Mouse (Mus musculus): ENCODE measurements around the gene Hist1h1d. TPM values are rescaled to one million over a fixed set of nuclear protein-coding genes. Genes with fewer than 3 reads are reported as not detected.
A peak's percentile ranks its signal among the peaks of the same experiment; 100 is the strongest.
"Not testable (repeated sequence)": the region's sequence is repeated elsewhere in the genome, so short reads cannot be mapped to it uniquely, and the experiment has no call there.

Gene Hist1h1d
- total and polyA plus RNA-seq, 2 experiments from 2014 or later: 0.18 to 53.4 TPM

DNA sequence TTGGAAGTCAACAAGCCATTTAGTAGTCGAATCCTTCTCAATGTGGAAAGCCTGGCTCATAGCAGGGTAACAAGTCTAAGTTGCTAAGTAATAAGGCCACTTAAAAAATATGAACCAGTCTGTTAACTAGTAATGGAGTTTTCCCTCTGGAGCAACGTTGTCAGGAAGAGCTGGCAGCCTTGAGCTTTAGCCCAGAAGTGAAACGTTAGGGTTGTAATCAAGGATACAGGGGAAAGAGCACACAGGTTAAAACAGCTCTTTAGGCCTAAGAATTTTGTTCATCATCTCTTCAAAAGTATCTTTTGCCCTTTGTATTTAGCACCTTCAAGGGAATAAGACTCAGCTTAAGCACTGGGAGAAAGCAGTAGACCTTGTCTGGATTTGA lies 2.3 kb upstream of the Hist1h1d start:
- peak overlapping the region; percentile 43; the same call in 1 of the 2 replicates for H3K9ac ChIP-seq (replicated peaks; ENCODE audit: low read length)
- 11% methylated on average over 3 of the region's 3 CpGs for WGBS
- H3K27me3 ChIP-seq (ENCODE audit: insufficient read depth, low read length): no peaks in the 10 kb centered on the region
- peaks cover 7% of the 10 kb centered on the region for H3K4me1 ChIP-seq (ENCODE audit: insufficient read depth, low read length)
- peak overlapping the region; percentile 73 for H3K27ac ChIP-seq
- peak overlapping the region; percentile 36 for H3K4me3 ChIP-seq (ENCODE audit: low read length)
- H3K9me3 ChIP-seq (ENCODE audit: low read length): no peaks in the 10 kb centered on the region
- H3K4me2 ChIP-seq (ENCODE audit: low read depth, low read length): peak overlapping the region; percentile 58
- ATAC-seq (no peak), DNase-seq (ENCODE audit: low spot score) (no peak)
- no peak for TF ChIP-seq CTCF (IDR thresholded peaks at IDR 0.05; ENCODE audit: low read depth)
- H3K36me3 ChIP-seq (ENCODE audit: insufficient read depth, low read length): no peaks in the 10 kb centered on the region

DNA sequence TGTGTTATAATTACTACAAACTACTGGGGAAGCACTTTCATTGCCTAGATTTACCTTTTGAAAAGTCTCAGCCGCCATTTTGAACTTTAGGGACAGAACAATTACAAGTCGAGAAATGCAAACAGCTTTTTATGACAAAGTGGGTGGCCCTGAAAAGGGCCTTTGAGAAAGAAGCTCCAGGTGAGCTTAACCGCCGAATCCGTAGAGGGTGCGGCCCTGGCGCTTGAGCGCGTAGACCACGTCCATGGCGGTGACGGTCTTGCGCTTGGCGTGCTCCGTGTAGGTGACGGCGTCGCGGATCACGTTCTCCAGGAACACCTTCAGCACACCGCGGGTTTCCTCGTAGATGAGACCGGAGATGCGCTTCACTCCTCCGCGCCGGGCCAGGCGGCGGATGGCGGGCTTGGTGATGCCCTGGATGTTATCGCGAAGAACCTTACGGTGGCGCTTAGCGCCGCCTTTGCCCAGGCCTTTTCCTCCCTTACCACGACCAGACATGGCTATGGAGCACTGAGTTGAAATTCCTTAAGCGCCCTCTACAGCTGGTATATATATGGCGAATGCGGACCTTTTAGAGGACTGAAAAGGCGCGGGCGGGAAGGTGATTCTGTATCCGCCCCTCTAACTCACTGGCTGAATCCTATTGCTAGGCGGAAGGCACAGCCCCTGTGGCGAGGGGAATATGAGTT lies 1.8 kb upstream of the Hist1h1d start, which contains the start of gene Hist1h4f:
Gene Hist1h4f (minus strand): TSS at position 503 of the 689 bp plus-strand sequence.
- Histone ChIP-seq H3K4me3 (ENCODE audit: low read length) (peak within 1 kb of the TSS; percentile 36), H3K27ac (peak within 1 kb of the TSS; percentile 73), H3K4me2 (ENCODE audit: low read depth, low read length) (peak within 1 kb of the TSS; percentile 58), H3K9ac (replicated peaks; ENCODE audit: low read length) (peak within 1 kb of the TSS; percentile 43; the same call in 1 of the 2 replicates)
- ATAC-seq (peak; percentile 92), DNase-seq (ENCODE audit: low spot score) (peak; percentile 96)
- peak; percentile 71 for TF ChIP-seq CTCF (IDR thresholded peaks at IDR 0.05; ENCODE audit: low read depth)
- not testable (repeated sequence) for H3K27me3 ChIP-seq (ENCODE audit: insufficient read depth, low read length); H3K36me3 ChIP-seq (ENCODE audit: insufficient read depth, low read length); H3K9me3 ChIP-seq (ENCODE audit: low read length); H3K4me1 ChIP-seq (ENCODE audit: insufficient read depth, low read length)
- under 1% methylated on average over 42 of the region's 47 CpGs for WGBS

DNA sequence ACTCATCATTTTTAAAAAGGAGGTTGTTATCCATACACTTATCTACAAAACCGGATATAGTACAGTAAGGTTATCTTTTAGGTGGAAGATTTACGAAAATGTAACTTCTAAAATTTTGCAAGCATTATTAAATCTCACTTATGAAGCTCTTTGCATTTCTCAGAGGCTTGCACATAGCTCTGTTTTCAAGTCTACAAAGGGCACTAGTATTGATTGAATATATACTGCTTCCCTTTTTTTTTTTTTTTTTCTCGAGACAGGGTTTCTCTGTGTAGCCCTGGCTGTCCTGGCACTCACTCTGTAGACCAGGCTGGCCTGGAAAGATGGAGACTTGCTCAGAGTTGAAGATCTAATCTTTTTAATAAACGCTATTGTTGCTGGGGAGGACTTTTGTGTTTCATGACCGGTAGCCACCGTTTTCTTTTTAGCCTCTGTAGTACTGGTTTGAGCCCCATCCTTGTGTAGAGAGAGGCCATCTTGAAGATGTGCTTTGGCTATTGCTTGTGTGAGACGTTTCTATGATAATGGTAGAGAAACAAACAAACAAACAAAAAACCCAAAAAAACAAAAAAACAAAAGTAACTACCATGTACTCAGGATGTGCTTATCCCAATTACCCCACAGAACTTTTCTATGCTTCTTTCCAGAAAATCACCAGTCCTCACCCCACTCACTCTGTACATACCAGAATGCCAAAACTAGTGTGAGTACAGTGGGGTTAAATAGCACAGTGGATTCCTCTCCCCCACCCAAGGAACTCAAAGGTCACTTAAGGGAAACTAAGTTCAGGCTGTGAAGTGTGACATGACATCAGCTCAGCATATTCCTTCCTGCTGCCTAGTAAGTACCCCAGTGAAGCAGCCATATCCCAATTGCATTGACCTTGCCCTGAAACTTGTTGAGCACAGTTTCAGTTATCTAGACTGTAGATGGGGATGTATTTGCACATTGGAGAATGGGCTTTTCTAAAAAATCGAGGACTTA lies 839 bp upstream of the Hist1h1d start:
- no peak for ATAC-seq
- TF ChIP-seq CTCF (IDR thresholded peaks at IDR 0.05; ENCODE audit: low read depth): no peak
- Histone ChIP-seq H3K4me2 (ENCODE audit: low read depth, low read length) (peak overlapping the region; percentile 58), H3K4me1 (ENCODE audit: insufficient read depth, low read length) (peaks cover 7% of the 10 kb centered on the region), H3K9ac (replicated peaks; ENCODE audit: low read length) (no peak overlapping the region), H3K4me3 (ENCODE audit: low read length) (peak overlapping the region; percentile 36), H3K9me3 (ENCODE audit: low read length) (no peaks in the 10 kb centered on the region), H3K36me3 (ENCODE audit: insufficient read depth, low read length) (no peaks in the 10 kb centered on the region), H3K27ac (peak overlapping the region; percentile 73), H3K27me3 (ENCODE audit: insufficient read depth, low read length) (no peaks in the 10 kb centered on the region)
- 47% methylated on average over 8 of the region's 8 CpGs for WGBS
- DNase-seq (ENCODE audit: low spot score): no peak

DNA sequence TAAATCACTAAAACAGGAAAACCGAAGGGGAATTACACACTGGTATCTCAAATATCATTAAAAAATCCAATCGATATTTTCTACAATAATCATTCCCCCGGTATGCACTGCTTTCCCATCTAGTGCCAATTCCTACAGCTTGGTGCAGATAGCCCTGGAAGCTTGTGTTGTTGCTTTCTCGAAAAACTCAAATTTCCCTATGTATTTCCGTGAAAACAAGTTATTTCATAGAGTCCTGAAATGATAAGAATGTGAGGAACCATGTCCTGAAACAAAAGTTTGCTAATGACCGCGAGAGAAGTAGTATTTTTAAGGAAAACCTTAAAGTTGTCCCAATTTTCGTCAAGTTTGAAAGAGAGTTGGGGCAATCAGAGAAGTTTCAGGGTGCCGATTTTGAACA lies 1.3 kb downstream of the Hist1h1d start:
- no peaks in the 10 kb centered on the region for H3K36me3 ChIP-seq (ENCODE audit: insufficient read depth, low read length)
- TF ChIP-seq CTCF (IDR thresholded peaks at IDR 0.05; ENCODE audit: low read depth): no peak
- H3K27me3 ChIP-seq (ENCODE audit: insufficient read depth, low read length): no peaks in the 10 kb centered on the region
- ATAC-seq (no peak), DNase-seq (ENCODE audit: low spot score) (no peak)
- H3K4me1 ChIP-seq (ENCODE audit: insufficient read depth, low read length): peaks cover 7% of the 10 kb centered on the region
- peak overlapping the region; percentile 47 for H3K4me3 ChIP-seq (ENCODE audit: low read length)
- WGBS: 19% methylated on average over 9 of the region's 9 CpGs
- H3K9ac ChIP-seq (replicated peaks; ENCODE audit: low read length): peak overlapping the region; percentile 35
- H3K4me2 ChIP-seq (ENCODE audit: low read depth, low read length): peak overlapping the region; percentile 81
- peak overlapping the region; percentile 76 for H3K27ac ChIP-seq
- no peaks in the 10 kb centered on the region for H3K9me3 ChIP-seq (ENCODE audit: low read length)

DNA sequence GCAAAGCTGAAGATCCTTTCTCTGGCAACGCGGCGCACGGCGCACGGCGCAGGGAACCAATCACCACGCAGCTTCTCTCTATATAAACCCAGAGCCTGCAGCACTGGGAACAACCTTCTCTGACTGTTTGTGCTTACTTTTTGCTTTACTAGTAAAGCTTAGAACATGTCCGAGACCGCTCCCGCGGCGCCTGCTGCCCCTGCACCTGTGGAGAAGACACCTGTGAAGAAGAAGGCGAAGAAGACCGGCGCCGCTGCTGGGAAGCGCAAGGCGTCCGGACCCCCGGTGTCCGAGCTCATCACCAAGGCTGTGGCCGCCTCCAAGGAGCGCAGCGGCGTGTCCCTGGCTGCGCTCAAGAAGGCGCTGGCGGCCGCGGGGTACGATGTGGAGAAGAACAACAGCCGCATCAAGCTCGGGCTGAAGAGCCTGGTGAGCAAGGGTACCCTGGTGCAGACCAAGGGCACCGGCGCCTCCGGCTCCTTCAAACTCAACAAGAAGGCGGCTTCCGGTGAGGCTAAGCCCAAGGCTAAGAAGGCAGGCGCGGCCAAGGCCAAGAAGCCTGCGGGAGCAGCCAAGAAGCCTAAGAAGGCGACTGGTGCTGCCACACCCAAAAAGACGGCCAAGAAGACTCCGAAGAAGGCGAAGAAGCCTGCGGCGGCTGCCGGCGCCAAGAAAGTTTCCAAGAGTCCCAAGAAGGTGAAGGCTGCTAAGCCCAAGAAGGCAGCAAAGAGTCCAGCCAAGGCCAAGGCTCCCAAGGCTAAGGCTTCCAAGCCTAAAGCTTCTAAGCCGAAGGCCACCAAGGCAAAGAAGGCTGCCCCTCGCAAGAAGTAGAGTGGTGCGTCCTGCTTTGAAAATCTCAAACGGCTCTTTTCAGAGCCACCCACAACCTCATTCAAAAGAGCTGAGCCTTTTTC lies 2.1 kb downstream of the Hist1h1d start:
- peak overlapping the region; percentile 47 for H3K4me3 ChIP-seq (ENCODE audit: low read length)
- no peaks in the 10 kb centered on the region for H3K36me3 ChIP-seq (ENCODE audit: insufficient read depth, low read length)
- peak overlapping the region; percentile 76 for H3K27ac ChIP-seq
- no peaks in the 10 kb centered on the region for H3K9me3 ChIP-seq (ENCODE audit: low read length)
- peaks cover 7% of the 10 kb centered on the region for H3K4me1 ChIP-seq (ENCODE audit: insufficient read depth, low read length)
- peak; percentile 83 for DNase-seq (ENCODE audit: low spot score)
- no peaks in the 10 kb centered on the region for H3K27me3 ChIP-seq (ENCODE audit: insufficient read depth, low read length)
- H3K4me2 ChIP-seq (ENCODE audit: low read depth, low read length): peak overlapping the region; percentile 81
- 0% methylated on average over 54 of the region's 54 CpGs for WGBS
- peak overlapping the region; percentile 35 for H3K9ac ChIP-seq (replicated peaks; ENCODE audit: low read length)
- peak; percentile 82 for ATAC-seq
- no peak for TF ChIP-seq CTCF (IDR thresholded peaks at IDR 0.05; ENCODE audit: low read depth)
